Mouse (Mus musculus) lung, postnatal 0 days (tissue): ENCODE data around the gene Hcrt. TPM values are rescaled to one million over a fixed set of nuclear protein-coding genes. Genes with fewer than 3 reads are reported as not detected.

Source experiments
- ATAC-seq: fragments of 200-750 bp; cut with Nextera tagmentation; 2 replicates; pipeline ENCODE4 v1.8.0; 2017; ENCODE audit warnings: moderate library complexity
- DNase-seq: peaks from one replicate; pipeline ENCODE4 v3.0.0-alpha.2; 2016; ENCODE audit warnings: low spot score
- H3K27ac ChIP-seq: fragments of 300-500 bp; sonication (generic); 2 replicates; pipeline ENCODE4 v1.5.1; 2014; ENCODE audit warnings: antibody characterized with exemption, mild to moderate bottlenecking, low read length, mixed read lengths
- H3K27me3 ChIP-seq: fragments of 300-500 bp; sonication (generic); replicated peaks from 2 replicates; pipeline ENCODE4 v1.6.1; 2014; ENCODE audit warnings: low read length, mixed read lengths; ENCODE audit not compliant: insufficient read depth
- H3K36me3 ChIP-seq: fragments of 300-500 bp; sonication (generic); 2 replicates; pipeline ENCODE4 v1.6.1; 2014; ENCODE audit warnings: low read length, mixed read lengths; ENCODE audit not compliant: insufficient read depth
- H3K4me1 ChIP-seq: fragments of 300-500 bp; sonication (generic); 2 replicates; pipeline ENCODE4 v1.6.1; 2014; ENCODE audit warnings: antibody characterized with exemption, low read depth, low read length, mixed read lengths; ENCODE audit not compliant: insufficient read depth
- H3K4me2 ChIP-seq: fragments of 300-500 bp; sonication (generic); replicated peaks from 2 replicates; pipeline ENCODE4 v1.6.1; 2014; ENCODE audit warnings: low read depth, mild to moderate bottlenecking, low read length, moderate library complexity, mixed read lengths
- H3K4me3 ChIP-seq: fragments of 300-500 bp; sonication (generic); 2 replicates; pipeline ENCODE4 v1.5.1; 2014; ENCODE audit warnings: low read depth, low read length
- H3K9ac ChIP-seq: fragments of 300-500 bp; sonication (generic); replicated peaks from 2 replicates; pipeline ENCODE4 v1.6.1; 2014; ENCODE audit warnings: low read depth, mild to moderate bottlenecking
- H3K9me3 ChIP-seq: fragments of 300-500 bp; sonication (generic); 2 replicates; pipeline ENCODE4 v1.6.1; 2016; ENCODE audit warnings: low read length, mixed read lengths
- CTCF ChIP-seq: IDR thresholded peaks from 2 replicates; pipeline ENCODE4 v1.5.1; 2016; ENCODE audit warnings: antibody characterized with exemption, mild to moderate bottlenecking
- EP300 ChIP-seq: IDR thresholded peaks from 2 replicates; pipeline ENCODE4 v1.6.1; 2016; ENCODE audit warnings: antibody characterized with exemption, mild to moderate bottlenecking, control low read depth
- WGBS: fragments of 180-500 bp; shearing (Covaris S2); extraction: QIAGEN DNeasy Blood & Tissue Kit; methylation state at CpG from one replicate; pipeline ENCODE4 v1.1.7; 2014; 5-methylcytosine and 5-hydroxymethylcytosine counted together
- polyA plus RNA-seq: library from polyadenylated mRNA; unstranded; fragments of >200 nt; fragmentation: Nextera tagmentation; extraction: Ambion mirVana; gene quantifications from 2 replicates; pipeline ENCODE4 v1.2.1, GENCODE M21; 2015

Gene Hcrt
- polyA plus RNA-seq, 1 experiment from 2014 or later = not detected

DNA sequence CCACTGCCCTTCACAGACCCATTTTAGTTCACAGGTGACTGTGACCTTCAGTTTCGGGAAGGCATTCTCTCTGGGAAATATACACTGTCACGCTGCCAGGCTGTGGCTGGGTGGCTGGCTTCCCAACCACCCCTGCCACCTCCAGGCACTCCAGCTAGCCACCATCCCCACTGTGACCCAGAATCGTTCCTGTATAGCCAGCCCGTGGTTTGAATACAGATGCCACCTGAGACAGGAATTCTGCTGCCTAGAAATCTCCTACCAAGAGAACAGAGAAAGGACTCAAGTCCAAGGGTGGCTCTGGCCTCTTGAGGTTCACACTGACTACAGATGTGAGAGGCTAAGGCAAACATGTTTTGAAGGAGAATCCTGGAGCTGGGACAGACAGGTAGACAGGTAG is 43.9 kb downstream of the Hcrt start:
- H3K27me3 ChIP-seq = no peaks in the 10 kb centered on the region
- H3K4me2 ChIP-seq = no peak overlapping the region
- no peak overlapping the region for H3K4me3 ChIP-seq
- H3K4me1 ChIP-seq = peaks cover 29% of the 10 kb centered on the region; the same call in 1 of the 2 replicates
- H3K27ac ChIP-seq = no peak overlapping the region
- WGBS = 90% methylated on average over 4 of the region's 4 CpGs
- DNase-seq = no peak
- ATAC-seq = no peak
- no peaks in the 10 kb centered on the region for H3K9me3 ChIP-seq
- H3K36me3 ChIP-seq = peaks cover 40% of the 10 kb centered on the region
- TF ChIP-seq EP300 (no peak), CTCF (no peak)
- no peak overlapping the region for H3K9ac ChIP-seq

DNA sequence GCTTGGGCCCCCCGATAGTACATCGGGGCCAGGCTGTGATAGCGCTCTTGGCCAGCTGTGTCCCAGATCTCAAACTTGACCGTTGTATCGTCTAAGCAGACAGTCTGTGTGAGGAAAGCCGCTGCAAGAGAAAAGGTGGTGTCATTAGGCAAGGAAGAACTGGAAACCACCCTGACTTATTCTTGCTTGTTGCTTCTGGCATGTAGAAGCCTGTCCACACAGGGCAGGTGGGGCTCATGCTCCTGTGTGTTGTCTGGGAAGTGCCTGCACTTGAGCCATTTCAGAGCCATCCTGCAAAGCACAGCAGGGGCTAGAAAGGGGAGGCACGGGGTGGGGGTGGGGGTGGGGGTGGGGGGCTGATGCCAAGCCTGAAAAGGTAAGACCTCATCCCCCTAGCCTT is 44.3 kb downstream of the Hcrt start:
- no peaks in the 10 kb centered on the region for H3K27me3 ChIP-seq
- 91% methylated on average over 7 of the region's 7 CpGs for WGBS
- H3K9me3 ChIP-seq = no peaks in the 10 kb centered on the region
- H3K36me3 ChIP-seq = peaks cover 40% of the 10 kb centered on the region
- H3K4me2 ChIP-seq = no peak overlapping the region
- peaks cover 33% of the 10 kb centered on the region; the same call in 1 of the 2 replicates for H3K4me1 ChIP-seq
- no peak for DNase-seq
- no peak for ATAC-seq
- no peak overlapping the region for H3K27ac ChIP-seq
- H3K4me3 ChIP-seq = no peak overlapping the region
- TF ChIP-seq EP300 (no peak), CTCF (no peak)
- H3K9ac ChIP-seq = no peak overlapping the region

- no peak for ATAC-seq
- no peak for DNase-seq
- H3K4me1 ChIP-seq = peaks cover 32% of the 10 kb centered on the region; the same call in 1 of the 2 replicates
- H3K27me3 ChIP-seq = no peaks in the 10 kb centered on the region
- no peak overlapping the region for H3K4me3 ChIP-seq
- no peak overlapping the region for H3K9ac ChIP-seq
- TF ChIP-seq EP300 (no peak), CTCF (no peak)
- WGBS = 70% methylated on average over 3 of the region's 3 CpGs
- no peak overlapping the region for H3K4me2 ChIP-seq
- no peak overlapping the region for H3K27ac ChIP-seq
- peaks cover 40% of the 10 kb centered on the region for H3K36me3 ChIP-seq
- no peaks in the 10 kb centered on the region for H3K9me3 ChIP-seq
Observed at GRCm38 (mm10) chr11:100716649-100717048, 46.1 kb downstream of the Hcrt start.

DNA sequence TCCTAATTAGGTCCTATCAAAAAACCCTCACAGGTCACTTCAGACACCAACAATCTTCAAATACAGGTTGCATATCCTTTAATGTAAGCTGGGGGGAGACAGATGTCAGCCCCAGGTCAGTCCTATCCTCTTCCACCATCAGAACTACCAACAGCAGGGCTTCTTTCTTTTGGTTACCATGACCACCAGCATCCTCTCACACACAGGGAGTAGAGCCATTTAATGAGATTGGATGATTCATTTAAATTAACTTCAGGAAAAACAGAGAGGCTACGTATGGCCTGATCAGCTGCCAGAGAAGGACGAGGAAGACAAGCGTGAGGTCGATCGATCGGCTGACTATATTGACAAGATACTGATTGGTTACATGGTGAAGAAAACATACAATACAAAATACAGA is 47.8 kb downstream of the Hcrt start:
- Histone ChIP-seq H3K27ac (no peak overlapping the region), H3K4me2 (no peak overlapping the region), H3K9ac (no peak overlapping the region), H3K9me3 (no peaks in the 10 kb centered on the region), H3K4me3 (no peak overlapping the region), H3K36me3 (peaks cover 40% of the 10 kb centered on the region), H3K27me3 (no peaks in the 10 kb centered on the region), H3K4me1 (peaks cover 22% of the 10 kb centered on the region; the same call in 1 of the 2 replicates)
- no peak for TF ChIP-seq EP300
- no peak for TF ChIP-seq CTCF
- no peak for ATAC-seq
- WGBS = 89% methylated on average over 6 of the region's 6 CpGs
- DNase-seq = no peak

GRCm38 (mm10) chr11:100714534-100714915 is 48.2 kb downstream of the Hcrt start:
- H3K9ac ChIP-seq = no peak overlapping the region
- no peaks in the 10 kb centered on the region for H3K9me3 ChIP-seq
- H3K4me3 ChIP-seq = no peak overlapping the region
- ATAC-seq (peak; percentile 59), DNase-seq (peak; percentile 87)
- no peak for TF ChIP-seq EP300
- peak; percentile 93 for TF ChIP-seq CTCF
- H3K4me1 ChIP-seq = peaks cover 18% of the 10 kb centered on the region; the same call in 1 of the 2 replicates
- 48% methylated on average over 6 of the region's 6 CpGs for WGBS
- H3K27ac ChIP-seq = peak overlapping the region; percentile 62; the same call in 1 of the 2 replicates
- H3K27me3 ChIP-seq = no peaks in the 10 kb centered on the region
- H3K4me2 ChIP-seq = peak overlapping the region; percentile 62
- peaks cover 40% of the 10 kb centered on the region for H3K36me3 ChIP-seq

DNA sequence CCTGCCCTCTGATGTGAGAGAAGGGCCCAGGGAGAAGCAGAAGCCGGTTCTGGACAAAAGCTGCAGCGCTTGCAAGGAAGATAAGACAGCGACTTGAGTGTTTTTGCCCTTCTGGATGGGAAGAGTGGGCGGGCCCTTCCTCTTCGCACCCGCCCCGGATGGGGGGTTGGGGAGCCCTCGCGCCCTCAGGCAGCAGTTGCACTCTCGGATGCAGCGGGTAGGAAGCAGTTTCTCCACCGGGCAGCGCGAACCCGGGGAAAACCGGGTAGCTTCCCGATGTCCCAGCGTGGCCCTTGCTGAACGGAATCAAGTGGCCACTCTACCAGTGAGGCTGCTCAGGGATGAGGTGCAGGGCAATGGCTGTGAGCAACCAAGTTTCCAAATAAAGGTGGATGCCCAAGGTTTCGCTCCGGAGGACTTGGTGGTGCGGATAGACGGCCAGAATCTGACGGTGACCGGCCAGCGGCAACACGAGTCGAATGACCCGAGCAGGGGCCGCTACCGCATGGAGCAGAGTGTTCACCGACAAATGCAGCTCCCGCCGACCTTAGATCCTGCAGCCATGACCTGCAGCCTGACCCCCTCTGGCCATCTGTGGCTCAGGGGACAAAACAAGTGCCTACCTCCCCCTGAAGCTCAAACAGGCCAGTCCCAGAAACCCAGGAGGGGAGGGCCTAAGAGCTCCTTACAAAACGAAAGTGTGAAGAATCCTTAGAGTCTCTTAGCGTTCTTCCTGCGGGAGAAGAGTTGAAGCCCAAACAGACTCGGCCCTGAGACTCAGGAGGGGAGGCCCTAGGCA is 48.8 kb downstream of the Hcrt start, which contains the start of gene Hspb9:
Hspb9 (plus strand) TSS at position 116 of the 799 bp plus-strand sequence.
- H3K4me2 ChIP-seq = peak within 1 kb of the TSS; percentile 62
- ATAC-seq (peak; percentile 47), DNase-seq (peak; percentile 64)

More for the DNA sequence above, 48.8 kb downstream of the Hcrt start, which contains the start of gene Hspb9:
- Histone ChIP-seq H3K9me3 (no peaks in the 10 kb centered on the region), H3K27me3 (no peaks in the 10 kb centered on the region), H3K9ac (no peak within 1 kb of the TSS), H3K4me3 (peak within 1 kb of the TSS; percentile 20), H3K27ac (peak within 1 kb of the TSS; percentile 62), H3K4me1 (peaks cover 16% of the 10 kb centered on the region; the same call in 1 of the 2 replicates), H3K36me3 (peaks cover 38% of the 10 kb centered on the region)
- WGBS = 6% methylated on average over 38 of the region's 38 CpGs
- TF ChIP-seq EP300 = no peak
- TF ChIP-seq CTCF = no peak
